Mouse (Mus musculus) midbrain, embryonic 15.5 days (tissue): ENCODE data around the gene Fam183b. TPM values are rescaled to one million over a fixed set of nuclear protein-coding genes. Genes with fewer than 3 reads are reported as not detected.

Source experiments
- polyA plus RNA-seq: library from polyadenylated mRNA; unstranded; fragments of >200 nt; fragmentation: Nextera tagmentation; extraction: Ambion mirVana; gene quantifications from 2 replicates; pipeline ENCODE4 v1.2.1, GENCODE M21; 2015

Gene Fam183b
- polyA plus RNA-seq, 1 experiment from 2014 or later: 12.2 TPM

Other genes with a start within 250 kb of the Fam183b start
- gene Olfr328, start 246.3 kb downstream of the Fam183b start, polyA plus RNA-seq: 0.06 and 0.12 TPM in 2 replicates
- gene Olfr224, start 231.4 kb downstream of the Fam183b start, polyA plus RNA-seq: not detected in 2 replicates
- not detected in 2 replicates for gene Olfr325, start 224.2 kb downstream of the Fam183b start, polyA plus RNA-seq
- gene Olfr324, start 206.8 kb downstream of the Fam183b start, polyA plus RNA-seq: not detected in 2 replicates
- gene 2210407C18Rik, start 185.9 kb downstream of the Fam183b start, polyA plus RNA-seq: not detected in 2 replicates
- not detected in 2 replicates for gene Olfr323, start 171.5 kb downstream of the Fam183b start, polyA plus RNA-seq
- gene Trim58, start 161.5 kb downstream of the Fam183b start, polyA plus RNA-seq: 0.10 and 0.13 TPM in 2 replicates
- gene Olfr322, start 143.2 kb downstream of the Fam183b start, polyA plus RNA-seq: 0.11 TPM in 1 of 2 replicates, not detected in the other
- gene Olfr320, start 120.9 kb downstream of the Fam183b start, polyA plus RNA-seq: not detected in 2 replicates
- not detected in 2 replicates for gene Olfr319, start 102.8 kb downstream of the Fam183b start, polyA plus RNA-seq
- not detected in 2 replicates for gene Olfr318, start 77.9 kb downstream of the Fam183b start, polyA plus RNA-seq
- gene Olfr317, start 62.7 kb downstream of the Fam183b start, polyA plus RNA-seq: 0.08 and 0.44 TPM in 2 replicates
- gene Olfr316, start 49.2 kb downstream of the Fam183b start, polyA plus RNA-seq: not detected in 2 replicates
- gene Olfr315, start 28.8 kb downstream of the Fam183b start, polyA plus RNA-seq: not detected in 2 replicates
- gene Olfr314, start 19.0 kb downstream of the Fam183b start, polyA plus RNA-seq: not detected in 2 replicates
- gene Olfr313, start 13.0 kb upstream of the Fam183b start, polyA plus RNA-seq: not detected in 2 replicates
- gene Olfr312, start 27.3 kb upstream of the Fam183b start, polyA plus RNA-seq: 0.04 TPM in 1 of 2 replicates, not detected in the other
- not detected in 2 replicates for gene Olfr311, start 37.3 kb upstream of the Fam183b start, polyA plus RNA-seq
- 24.7 and 25.4 TPM in 2 replicates for gene Gm12258, start 45.2 kb upstream of the Fam183b start, polyA plus RNA-seq
- 14.1 and 14.2 TPM in 2 replicates for gene 2810021J22Rik, start 65.3 kb upstream of the Fam183b start, polyA plus RNA-seq
- 7.1 TPM in 2 replicates for gene Zfp39, start 102.3 kb upstream of the Fam183b start, polyA plus RNA-seq
- not detected in 2 replicates for gene Btnl10, start 115.9 kb upstream of the Fam183b start, polyA plus RNA-seq
- gene Rnf187, start 137.0 kb upstream of the Fam183b start, polyA plus RNA-seq: 626 and 662 TPM in 2 replicates
- 311 and 338 TPM in 2 replicates for gene Hist3h2ba, start 147.0 kb upstream of the Fam183b start, polyA plus RNA-seq
- gene Hist3h2a, start 152.7 kb upstream of the Fam183b start, polyA plus RNA-seq: 119 and 121 TPM in 2 replicates
- 1.5 and 2.0 TPM in 2 replicates for gene Trim17, start 152.7 kb upstream of the Fam183b start, polyA plus RNA-seq
- 22.1 and 24.1 TPM in 2 replicates for gene Trim11, start 176.1 kb upstream of the Fam183b start, polyA plus RNA-seq